Mouse (Mus musculus): ENCODE results near the gene Nup210. TPM values are rescaled to one million over a fixed set of nuclear protein-coding genes. Genes with fewer than 3 reads are reported as not detected.

Gene Nup210
- polyA plus RNA-seq (2012; rRNA removed) = 25.9 and 28.9 TPM in 2 replicates

DNA sequence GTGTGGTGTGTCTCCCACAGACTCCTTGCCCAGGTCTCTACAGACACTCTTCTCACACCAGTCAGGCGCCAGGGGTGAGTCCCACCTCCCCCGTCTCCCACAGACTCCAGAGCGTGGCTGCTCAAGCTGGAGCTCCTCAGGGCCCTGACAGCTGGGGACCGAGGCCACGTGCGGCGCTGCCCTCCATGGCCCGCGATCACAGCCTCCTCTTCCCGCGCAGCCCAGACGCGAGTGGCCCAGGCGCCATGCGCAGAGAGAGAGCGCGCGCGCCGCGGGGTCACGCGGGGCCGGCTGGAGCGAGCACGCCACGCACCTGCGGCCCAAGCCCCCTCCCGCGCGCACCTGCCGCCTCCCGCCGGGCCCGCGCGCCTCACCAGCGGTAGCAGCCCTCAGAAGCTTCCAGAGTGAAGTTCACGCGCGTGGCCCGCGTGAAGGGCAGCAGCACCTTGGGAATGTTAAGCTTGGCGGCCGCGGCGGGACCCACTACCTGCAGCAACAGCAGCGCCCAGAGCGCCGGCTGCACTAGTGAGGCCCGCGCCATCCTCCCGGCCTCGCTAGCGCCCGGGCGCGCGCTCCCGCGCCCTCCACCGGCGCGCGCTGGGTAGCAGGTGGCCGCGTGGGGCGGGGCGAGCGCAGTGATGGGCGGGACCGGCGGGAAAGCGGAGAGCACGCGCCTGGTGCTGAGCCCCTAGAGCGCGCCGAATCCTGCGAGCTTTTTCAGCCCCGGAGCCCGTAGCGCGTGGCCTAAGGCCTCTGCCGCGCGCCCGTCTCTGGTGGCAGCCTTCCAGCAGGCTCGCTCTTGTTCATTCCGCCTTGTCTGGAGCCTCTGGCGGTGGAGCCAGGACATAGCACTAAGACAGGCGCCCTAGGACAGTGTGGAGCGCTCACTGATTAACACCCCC is at the start of gene Nup210:
Gene Nup210 (minus strand): TSS at position 586 of the 902 bp plus-strand sequence.
- peak; percentile 59; the same call in 1 of the 2 replicates for TF ChIP-seq CTCF (IDR thresholded peaks at IDR 0.05; ENCODE audit: extremely low read depth, insufficient read length, insufficient replicate concordance, low read depth, low read length)
- peak; percentile 35 for TF ChIP-seq POLR2A (IDR thresholded peaks at IDR 0.05; ENCODE audit: low read depth, low read length)
- peaks cover 18% of the 10 kb centered on the region for H3K4me1 ChIP-seq (ENCODE audit: control insufficient read depth, insufficient read depth, insufficient read length, low read length)
- H3K27me3 ChIP-seq (ENCODE audit: control insufficient read depth, insufficient read depth, low read length) = no peaks in the 10 kb centered on the region
- no peaks in the 10 kb centered on the region for H3K36me3 ChIP-seq (ENCODE audit: control insufficient read depth, insufficient read depth, low read length)
- peak within 1 kb of the TSS; percentile 55 for H3K27ac ChIP-seq (ENCODE audit: insufficient read depth, low read depth, low read length)
- H3K4me3 ChIP-seq (ENCODE audit: low read depth, low read length) = peak within 1 kb of the TSS; percentile 96
- WGBS = under 1% methylated on average over 93 of the region's 93 CpGs

DNA sequence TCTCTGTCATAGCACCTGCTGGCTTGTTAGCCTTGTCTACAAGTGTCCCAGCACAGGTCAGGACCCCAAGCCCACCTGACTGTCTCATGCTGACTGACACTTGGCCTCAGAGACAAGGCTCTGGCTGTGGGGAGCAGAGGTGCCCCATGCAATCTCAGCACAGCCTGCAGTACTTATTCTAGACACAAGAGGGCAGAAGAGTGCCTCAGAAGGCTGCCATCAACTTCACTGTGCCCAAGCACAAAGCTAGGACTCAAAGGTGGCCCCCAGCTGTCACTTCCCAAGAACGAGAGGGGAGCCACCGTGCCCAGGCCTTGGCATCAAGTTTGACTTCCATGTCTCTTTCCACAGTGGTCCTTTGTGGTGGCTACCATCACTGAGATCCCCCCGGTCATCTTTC is 48.6 kb upstream of the Nup210 start:
- TF ChIP-seq CTCF (IDR thresholded peaks at IDR 0.05; ENCODE audit: extremely low read depth, insufficient read length, insufficient replicate concordance, low read depth, low read length) (peak; percentile 77; the same call in 1 of the 2 replicates), POLR2A (IDR thresholded peaks at IDR 0.05; ENCODE audit: low read depth, low read length) (no peak)
- WGBS = 41% methylated on average over 3 of the region's 3 CpGs
- Histone ChIP-seq H3K36me3 (ENCODE audit: control insufficient read depth, insufficient read depth, low read length) (peaks cover 24% of the 10 kb centered on the region), H3K27ac (ENCODE audit: insufficient read depth, low read depth, low read length) (no peak overlapping the region), H3K4me3 (ENCODE audit: low read depth, low read length) (no peak overlapping the region), H3K4me1 (ENCODE audit: control insufficient read depth, insufficient read depth, insufficient read length, low read length) (peaks cover 5% of the 10 kb centered on the region), H3K27me3 (ENCODE audit: control insufficient read depth, insufficient read depth, low read length) (no peaks in the 10 kb centered on the region)

DNA sequence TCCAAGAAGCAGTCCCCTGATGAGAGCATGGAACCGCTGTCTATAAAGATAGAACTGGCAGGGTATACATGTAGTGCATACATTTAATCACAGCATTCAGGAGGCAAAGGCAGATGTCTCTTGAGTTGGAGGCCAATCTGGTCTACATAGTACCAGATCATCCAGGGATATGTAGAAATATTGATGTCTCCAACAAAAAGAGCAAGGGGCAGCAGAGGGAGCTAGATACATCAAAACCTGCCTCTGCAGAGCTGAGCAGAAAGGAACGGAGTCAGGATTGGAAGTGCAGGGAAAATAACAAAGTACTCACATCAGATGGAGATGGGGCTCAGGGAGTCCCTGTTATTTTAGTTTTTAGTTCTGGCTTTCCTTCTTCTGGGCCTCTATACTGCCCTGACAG is 48.0 kb upstream of the Nup210 start:
- H3K27me3 ChIP-seq (ENCODE audit: control insufficient read depth, insufficient read depth, low read length) = no peaks in the 10 kb centered on the region
- 96% methylated on average over 2 of the region's 2 CpGs for WGBS
- TF ChIP-seq CTCF (IDR thresholded peaks at IDR 0.05; ENCODE audit: extremely low read depth, insufficient read length, insufficient replicate concordance, low read depth, low read length) (no peak), POLR2A (IDR thresholded peaks at IDR 0.05; ENCODE audit: low read depth, low read length) (no peak)
- peaks cover 23% of the 10 kb centered on the region for H3K36me3 ChIP-seq (ENCODE audit: control insufficient read depth, insufficient read depth, low read length)
- H3K4me1 ChIP-seq (ENCODE audit: control insufficient read depth, insufficient read depth, insufficient read length, low read length) = peaks cover 5% of the 10 kb centered on the region
- H3K4me3 ChIP-seq (ENCODE audit: low read depth, low read length) = no peak overlapping the region
- no peak overlapping the region for H3K27ac ChIP-seq (ENCODE audit: insufficient read depth, low read depth, low read length)

DNA sequence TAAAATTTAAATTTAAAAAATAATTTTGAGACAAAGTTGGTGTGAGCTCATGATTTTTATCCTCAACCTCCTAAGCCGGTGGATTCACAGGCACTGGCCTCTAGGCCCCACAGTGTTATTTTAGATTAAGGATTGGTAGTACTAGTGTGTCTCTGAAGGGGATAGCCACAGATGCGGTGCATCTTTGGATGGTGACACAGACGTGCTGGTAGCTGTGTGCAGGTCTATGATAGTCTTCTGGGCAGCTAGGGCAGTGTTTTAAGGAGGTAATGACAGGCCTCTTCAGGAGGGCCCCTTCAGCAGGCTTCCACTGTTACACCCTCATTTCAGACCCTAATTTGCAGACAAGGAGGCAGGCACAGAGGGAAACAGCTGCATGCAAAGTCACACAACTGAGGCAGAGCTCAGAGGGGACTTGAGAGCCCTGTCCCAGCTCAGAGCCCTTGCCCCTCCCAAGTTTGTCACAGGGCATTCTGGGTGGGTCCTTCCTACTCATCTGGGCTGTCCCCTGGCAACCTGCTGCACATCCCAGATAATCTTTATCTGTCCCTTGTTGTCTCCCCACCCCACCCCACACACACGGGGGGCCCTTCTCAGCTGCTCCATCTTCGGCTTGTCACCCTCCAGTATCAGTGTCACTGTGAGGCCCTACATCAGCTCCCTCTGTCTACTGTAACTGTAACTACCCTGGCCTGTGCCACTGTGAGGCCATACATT is 46.7 kb upstream of the Nup210 start:
- TF ChIP-seq CTCF (IDR thresholded peaks at IDR 0.05; ENCODE audit: extremely low read depth, insufficient read length, insufficient replicate concordance, low read depth, low read length) (no peak), POLR2A (IDR thresholded peaks at IDR 0.05; ENCODE audit: low read depth, low read length) (no peak)
- Histone ChIP-seq H3K36me3 (ENCODE audit: control insufficient read depth, insufficient read depth, low read length) (peaks cover 21% of the 10 kb centered on the region), H3K27me3 (ENCODE audit: control insufficient read depth, insufficient read depth, low read length) (no peaks in the 10 kb centered on the region), H3K4me1 (ENCODE audit: control insufficient read depth, insufficient read depth, insufficient read length, low read length) (peaks cover 9% of the 10 kb centered on the region), H3K4me3 (ENCODE audit: low read depth, low read length) (no peak overlapping the region), H3K27ac (ENCODE audit: insufficient read depth, low read depth, low read length) (no peak overlapping the region)
- WGBS = 81% methylated on average over 5 of the region's 5 CpGs

DNA sequence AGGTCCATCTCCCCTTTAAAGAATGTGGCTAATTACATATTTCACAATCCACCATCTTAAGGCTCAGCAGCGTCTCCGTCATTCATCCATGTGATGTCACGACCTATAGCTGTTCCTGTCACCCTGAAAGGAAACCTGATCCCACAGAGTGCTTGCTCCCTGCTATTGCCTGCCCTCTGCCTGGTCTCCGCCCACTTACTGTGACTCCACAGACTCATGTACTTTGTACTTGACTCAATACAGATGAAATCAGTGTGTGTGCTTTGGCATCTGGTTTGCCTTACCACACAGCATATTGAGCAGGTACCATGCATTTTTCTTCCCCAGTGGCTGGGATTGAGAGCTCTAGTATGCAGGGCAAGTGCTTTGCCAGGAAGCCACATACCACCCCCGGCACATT is 45.7 kb upstream of the Nup210 start:
- Histone ChIP-seq H3K4me3 (ENCODE audit: low read depth, low read length) (no peak overlapping the region), H3K4me1 (ENCODE audit: control insufficient read depth, insufficient read depth, insufficient read length, low read length) (peaks cover 17% of the 10 kb centered on the region), H3K27ac (ENCODE audit: insufficient read depth, low read depth, low read length) (no peak overlapping the region), H3K36me3 (ENCODE audit: control insufficient read depth, insufficient read depth, low read length) (peaks cover 18% of the 10 kb centered on the region), H3K27me3 (ENCODE audit: control insufficient read depth, insufficient read depth, low read length) (no peaks in the 10 kb centered on the region)
- TF ChIP-seq POLR2A (IDR thresholded peaks at IDR 0.05; ENCODE audit: low read depth, low read length) = no peak
- no peak for TF ChIP-seq CTCF (IDR thresholded peaks at IDR 0.05; ENCODE audit: extremely low read depth, insufficient read length, insufficient replicate concordance, low read depth, low read length)
- WGBS = 57% methylated on average over 5 of the region's 5 CpGs

DNA sequence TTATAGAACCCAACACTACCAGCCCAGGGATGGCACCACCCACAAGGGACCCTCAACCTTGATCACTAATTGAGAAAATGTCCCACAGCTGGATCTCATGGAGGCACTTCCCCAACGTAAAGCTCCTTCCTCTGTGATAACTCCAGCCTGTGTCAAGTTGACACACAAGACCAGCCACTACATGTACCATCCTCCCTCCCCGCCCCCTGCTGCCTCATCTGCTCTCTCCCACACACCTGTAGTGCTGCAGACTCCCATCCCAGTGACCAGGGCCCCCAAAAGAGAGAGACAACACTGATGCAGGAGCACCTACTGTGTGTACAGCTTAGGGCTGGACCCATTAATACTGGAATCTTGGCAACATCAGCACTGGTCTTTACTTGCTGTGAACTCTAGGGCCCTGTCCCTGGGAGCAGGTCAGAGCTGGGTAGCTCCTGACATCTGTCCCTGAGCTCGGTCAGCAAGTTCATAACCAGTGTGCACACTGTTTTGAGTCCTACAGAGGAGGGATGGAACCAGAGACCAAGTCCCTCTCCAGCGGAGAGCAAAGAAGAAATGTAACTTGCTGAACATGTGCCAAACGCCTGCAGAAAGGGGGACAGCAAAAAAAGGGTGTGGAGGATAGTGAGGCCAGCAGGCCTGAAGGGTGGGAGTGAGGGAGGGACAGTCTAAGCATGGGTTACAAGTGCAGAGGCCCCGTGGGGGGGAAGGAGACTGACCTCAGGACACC is 45.0 kb upstream of the Nup210 start:
- TF ChIP-seq CTCF (IDR thresholded peaks at IDR 0.05; ENCODE audit: extremely low read depth, insufficient read length, insufficient replicate concordance, low read depth, low read length) = no peak
- TF ChIP-seq POLR2A (IDR thresholded peaks at IDR 0.05; ENCODE audit: low read depth, low read length) = no peak
- Histone ChIP-seq H3K4me1 (ENCODE audit: control insufficient read depth, insufficient read depth, insufficient read length, low read length) (peaks cover 17% of the 10 kb centered on the region), H3K4me3 (ENCODE audit: low read depth, low read length) (no peak overlapping the region), H3K36me3 (ENCODE audit: control insufficient read depth, insufficient read depth, low read length) (peaks cover 13% of the 10 kb centered on the region), H3K27ac (ENCODE audit: insufficient read depth, low read depth, low read length) (no peak overlapping the region), H3K27me3 (ENCODE audit: control insufficient read depth, insufficient read depth, low read length) (no peaks in the 10 kb centered on the region)
- 81% methylated on average over 6 of the region's 6 CpGs for WGBS

All from small intestine, adult 2 months (tissue).